Mouse (Mus musculus): Measurements from ENCODE around the gene Ccnj.

Ccnj gene

GRCm38 (mm10) chr19:40830703-40831415 is at the start of gene Ccnj:
TSS of gene Ccnj (plus strand) at chr19:40831279.
- peak; percentile 82 for DNase-seq (ENCODE audit: low read depth, low spot score)

DNA sequence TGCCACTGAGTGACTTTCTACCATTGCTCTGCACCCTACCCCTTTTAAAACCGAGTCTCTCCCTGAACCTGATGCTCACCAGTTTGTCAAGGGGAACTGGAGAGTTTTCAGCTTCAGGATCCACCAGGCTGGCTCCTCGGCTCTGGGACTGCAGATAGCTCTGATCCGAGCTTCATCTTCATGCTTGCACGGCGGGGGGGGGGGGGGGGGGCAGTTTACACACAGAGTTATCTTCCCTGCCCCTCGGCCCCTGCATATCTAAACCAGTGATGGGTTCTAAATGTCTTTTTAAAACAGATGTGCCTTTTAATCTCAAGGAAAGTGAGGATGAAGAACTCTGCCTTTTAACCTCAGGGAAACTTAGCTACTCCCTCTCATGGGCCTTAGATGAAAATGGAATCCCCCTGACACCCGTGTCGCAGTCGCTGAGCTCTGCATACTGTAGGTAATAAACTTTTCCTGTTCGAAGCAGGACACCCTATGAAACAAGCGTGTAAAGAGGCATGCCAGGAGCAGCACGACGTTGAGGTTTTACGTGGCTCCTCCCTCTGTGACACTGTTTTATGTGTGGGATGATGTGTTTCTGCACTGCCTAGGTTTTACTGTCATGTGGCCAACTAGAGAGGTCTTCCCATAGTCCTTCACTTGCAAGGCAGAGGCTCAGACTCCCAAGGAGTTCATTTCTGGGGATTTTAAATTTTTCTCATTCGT is 42.9 kb upstream of the Ccnj start:
- DNase-seq (ENCODE audit: low read depth, low spot score): no peak

DNA sequence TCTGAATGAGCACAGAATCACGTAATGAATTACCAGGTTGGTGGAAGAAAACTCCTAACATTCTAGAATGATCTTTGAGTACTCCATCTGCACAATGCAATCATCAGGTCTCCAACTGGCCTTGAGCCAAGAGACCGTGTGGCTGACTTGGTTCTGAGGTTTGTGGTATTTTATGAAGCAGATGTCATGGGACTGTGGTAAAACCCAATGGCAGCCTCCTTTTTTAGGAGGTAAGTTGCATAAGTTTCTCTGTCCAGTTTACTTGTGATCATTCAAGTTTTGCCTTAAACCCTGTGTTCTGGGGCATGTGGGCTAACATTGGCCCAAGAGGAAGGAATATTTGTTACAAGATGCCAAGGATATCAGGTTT is 42.4 kb upstream of the Ccnj start:
- no peak for DNase-seq (ENCODE audit: low read depth, low spot score)

GRCm38 (mm10) chr19:40805176-40805737 is 25.8 kb upstream of the Ccnj start:
- no peak for DNase-seq (ENCODE audit: low read depth, low spot score)

GRCm38 (mm10) chr19:40809858-40810257 is 21.2 kb upstream of the Ccnj start:
- DNase-seq (ENCODE audit: low read depth, low spot score): no peak

DNA sequence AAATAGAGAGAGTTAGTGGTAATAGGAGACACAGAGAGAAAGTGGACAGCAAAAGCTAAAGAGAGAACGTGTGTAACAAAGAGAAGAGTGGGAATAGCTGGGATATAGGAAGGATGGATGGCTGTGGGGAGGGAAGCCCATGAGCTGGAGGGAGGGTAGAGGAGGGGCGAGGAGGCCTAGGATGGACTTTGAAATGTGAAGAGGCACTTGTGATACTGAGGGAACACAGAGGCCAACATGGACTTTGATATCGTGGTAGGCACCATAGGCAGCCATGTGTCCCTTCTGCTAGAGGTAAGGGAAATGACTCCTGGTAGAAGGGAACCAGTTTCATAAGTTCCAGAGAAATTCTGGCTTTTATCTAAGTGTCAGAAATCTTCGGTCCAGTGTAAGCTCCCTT is 19.2 kb upstream of the Ccnj start:
- DNase-seq (ENCODE audit: low read depth, low spot score): no peak

GRCm38 (mm10) chr19:40812778-40813177 is 18.3 kb upstream of the Ccnj start:
- DNase-seq (ENCODE audit: low read depth, low spot score): no peak

GRCm38 (mm10) chr19:40813385-40813784 is 17.7 kb upstream of the Ccnj start:
- no peak for DNase-seq (ENCODE audit: low read depth, low spot score)

DNA sequence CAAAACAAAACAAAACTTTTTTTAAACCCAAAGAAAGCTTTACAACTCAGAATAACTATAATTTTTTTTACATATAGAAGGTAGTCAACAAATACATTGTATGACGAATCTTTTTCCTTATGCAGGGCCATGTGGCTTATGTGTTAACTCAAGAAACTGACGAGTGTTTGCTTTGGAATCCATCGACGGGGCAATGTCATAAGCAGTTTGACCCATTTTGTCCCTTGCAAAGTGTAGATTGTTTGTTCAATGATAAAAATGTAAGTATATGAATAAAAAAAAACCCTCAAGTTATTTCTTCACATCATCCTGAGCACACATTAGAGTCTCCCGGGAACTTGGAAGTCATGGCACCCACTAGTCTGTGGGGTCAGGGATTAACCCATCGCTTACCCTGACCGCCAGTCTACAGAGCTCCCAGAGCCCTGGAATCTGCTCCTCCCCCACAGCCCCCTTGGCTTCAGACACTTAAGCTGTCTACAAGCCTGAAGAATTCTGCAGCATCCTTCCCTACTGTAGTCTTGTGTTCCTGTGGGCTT is 15.4 kb upstream of the Ccnj start:
- DNase-seq (ENCODE audit: low read depth, low spot score): no peak

GRCm38 (mm10) chr19:40817901-40818532 is 13.1 kb upstream of the Ccnj start:
- DNase-seq (ENCODE audit: low read depth, low spot score): no peak

- DNase-seq (ENCODE audit: low read depth, low spot score): peak; percentile 21
Measured at GRCm38 (mm10) chr19:40818764-40819163, 12.3 kb upstream of the Ccnj start.

- peak; percentile 12 for DNase-seq (ENCODE audit: low read depth, low spot score)
Measured at GRCm38 (mm10) chr19:40821306-40821825, 9.7 kb upstream of the Ccnj start.

DNA sequence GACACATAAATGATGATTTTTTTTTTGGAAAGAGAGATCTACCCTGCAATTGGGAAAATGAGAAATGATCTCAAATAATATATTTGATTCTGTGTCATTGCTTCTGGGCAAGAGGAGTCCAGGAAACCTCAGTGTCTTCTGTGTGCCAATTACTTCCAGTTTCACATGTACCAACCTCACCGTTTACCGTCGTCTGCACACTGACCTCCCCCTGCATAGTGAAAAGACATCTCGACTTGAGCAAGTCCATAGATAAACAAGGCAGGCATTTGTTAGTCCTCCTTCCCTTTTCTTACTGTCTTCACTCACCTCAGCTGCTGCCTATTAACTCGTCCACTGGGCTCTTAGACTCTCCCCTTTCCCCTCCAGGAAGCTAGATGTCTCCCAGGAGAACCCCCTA is 5.4 kb upstream of the Ccnj start:
- no peak for DNase-seq (ENCODE audit: low read depth, low spot score)

- no peak for DNase-seq (ENCODE audit: low read depth, low spot score)
Measured at GRCm38 (mm10) chr19:40826735-40827134, 4.3 kb upstream of the Ccnj start.

GRCm38 (mm10) chr19:40830198-40830597 is 881 bp upstream of the Ccnj start:
- no peak for DNase-seq (ENCODE audit: low read depth, low spot score)

GRCm38 (mm10) chr19:40831416-40832201 is 530 bp downstream of the Ccnj start:
- DNase-seq (ENCODE audit: low read depth, low spot score): peak; percentile 7

GRCm38 (mm10) chr19:40832361-40832760 is 1.3 kb downstream of the Ccnj start:
- DNase-seq (ENCODE audit: low read depth, low spot score): no peak

GRCm38 (mm10) chr19:40834436-40834835 is 3.4 kb downstream of the Ccnj start:
- DNase-seq (ENCODE audit: low read depth, low spot score): no peak

- no peak for DNase-seq (ENCODE audit: low read depth, low spot score)
Measured at GRCm38 (mm10) chr19:40838205-40838604, 7.1 kb downstream of the Ccnj start.

DNA sequence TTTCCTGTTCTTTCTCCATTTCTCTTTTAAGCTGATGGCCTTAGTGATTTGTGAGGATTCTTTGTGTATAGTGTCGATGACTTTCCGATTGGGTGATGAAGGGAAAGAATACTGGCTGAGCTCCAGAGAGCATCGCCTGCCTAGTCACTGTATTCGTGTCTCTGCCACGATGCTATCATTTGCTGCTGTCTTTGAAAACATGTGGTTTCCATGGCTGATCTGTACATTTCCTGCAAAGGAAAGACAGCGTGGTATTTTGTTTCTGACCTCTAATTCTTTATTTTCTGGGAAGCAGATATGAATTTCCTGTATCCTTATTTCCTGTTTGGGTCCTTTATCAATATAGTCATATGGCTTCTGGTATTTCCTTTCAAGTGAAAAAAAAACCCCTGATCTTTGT is 9.2 kb downstream of the Ccnj start:
- DNase-seq (ENCODE audit: low read depth, low spot score): no peak

GRCm38 (mm10) chr19:40841083-40841482 is 10.0 kb downstream of the Ccnj start:
- DNase-seq (ENCODE audit: low read depth, low spot score): no peak
